Mouse (Mus musculus) heart, embryonic 14.5 days (tissue): ENCODE data around the gene B9d2. TPM values are rescaled to one million over a fixed set of nuclear protein-coding genes. Genes with fewer than 3 reads are reported as not detected.

Experiments used
- ATAC-seq: fragments of 200-750 bp; cut with Nextera tagmentation; 2 replicates; pipeline ENCODE4 v1.8.0; 2017; ENCODE audit warnings: low read depth, moderate TSS enrichment; ENCODE audit not compliant: insufficient number of reproducible peaks, insufficient read depth, low FRiP score
- H3K27ac ChIP-seq, 2 experiments: fragments of 200-500 bp in 1 of 2; fragments of 300-500 bp in 1 of 2; sonication (generic) in 1 of 2; replicated peaks in 1 of 2; 2 replicates each; pipeline ENCODE4 v1.5.1; 2012 to 2014; ENCODE audit warnings: low read depth in 2 of 2, low read length in 2 of 2, control low read depth in 1 of 2, mild to moderate bottlenecking in 1 of 2, mixed read lengths in 1 of 2; ENCODE audit not compliant: control insufficient read depth in 1 of 2, insufficient read depth in 1 of 2
- H3K27me3 ChIP-seq: fragments of 300-500 bp; sonication (generic); 2 replicates; pipeline ENCODE4 v1.6.1; 2014; ENCODE audit warnings: mild to moderate bottlenecking, low read length, control low read depth; ENCODE audit not compliant: control insufficient read depth, insufficient read depth
- H3K36me3 ChIP-seq: fragments of 300-500 bp; sonication (generic); 2 replicates; pipeline ENCODE4 v1.6.1; 2014; ENCODE audit warnings: mild to moderate bottlenecking, control low read depth, low read length, mixed read lengths; ENCODE audit not compliant: control insufficient read depth, insufficient read depth
- H3K4me1 ChIP-seq, 2 experiments: fragments of 200-500 bp in 1 of 2; fragments of 300-500 bp in 1 of 2; sonication (generic) in 1 of 2; 2 replicates each; pipeline ENCODE4 v1.6.1; 2012 to 2014; ENCODE audit warnings: low read length in 2 of 2, control low read depth in 1 of 2, mixed read lengths in 1 of 2; ENCODE audit not compliant: control insufficient read depth in 2 of 2, insufficient read depth in 2 of 2
- H3K4me2 ChIP-seq: fragments of 300-500 bp; sonication (generic); 2 replicates; pipeline ENCODE4 v1.6.1; 2014; ENCODE audit warnings: mild to moderate bottlenecking, low read length
- H3K4me3 ChIP-seq, 2 experiments: fragments of 200-500 bp in 1 of 2; fragments of 300-500 bp in 1 of 2; sonication (generic) in 1 of 2; 2 replicates each; pipeline ENCODE4 v1.5.1; 2012 to 2014; ENCODE audit warnings: low read length in 2 of 2, mild to moderate bottlenecking in 2 of 2, control low read depth in 1 of 2, low read depth in 1 of 2, moderate library complexity in 1 of 2; ENCODE audit not compliant: control insufficient read depth in 1 of 2, insufficient read depth in 1 of 2
- H3K9ac ChIP-seq: fragments of 300-500 bp; sonication (generic); 2 replicates; pipeline ENCODE4 v1.6.1; 2014; ENCODE audit warnings: mild to moderate bottlenecking, low read length
- H3K9me3 ChIP-seq: fragments of 300-500 bp; sonication (generic); 2 replicates; pipeline ENCODE4 v1.6.1; 2016; ENCODE audit warnings: low read length, control low read depth; ENCODE audit not compliant: control insufficient read depth
- WGBS: fragments of 180-500 bp; shearing (Covaris S2); extraction: QIAGEN DNeasy Blood & Tissue Kit; methylation state at CpG from one replicate; pipeline ENCODE4 v1.1.7; 2014; 5-methylcytosine and 5-hydroxymethylcytosine counted together
- polyA plus RNA-seq: library from polyadenylated mRNA; unstranded; fragments of >200 nt; fragmentation: Nextera tagmentation; extraction: Ambion mirVana; gene quantifications from 2 replicates; pipeline ENCODE4 v1.2.1, GENCODE M21; 2014

B9d2 gene
- polyA plus RNA-seq, 1 experiment from 2014 or later = 30.5 TPM

- 6% methylated on average over 5 of the region's 7 CpGs for WGBS
- H3K4me1 ChIP-seq = peaks cover 35 to 44% of the 10 kb centered on the region in 2 experiments
Observed at GRCm38 (mm10) chr7:25711731-25712197, 31.2 kb downstream of the B9d2 start.

GRCm38 (mm10) chr7:25712801-25713200, 32.2 kb downstream of the B9d2 start:
- WGBS = 76% methylated on average over 9 of the region's 9 CpGs
- peaks cover 49% of the 10 kb centered on the region for H3K36me3 ChIP-seq
- H3K4me1 ChIP-seq = peaks cover 30 to 43% of the 10 kb centered on the region in 2 experiments
- H3K9me3 ChIP-seq = no peaks in the 10 kb centered on the region
- no peaks in the 10 kb centered on the region for H3K27me3 ChIP-seq
- ATAC-seq = no peak
- H3K4me3 ChIP-seq = no peak overlapping the region
- H3K27ac ChIP-seq = no peak overlapping the region
- no peak overlapping the region for H3K9ac ChIP-seq
- H3K4me2 ChIP-seq = no peak overlapping the region

More at GRCm38 (mm10) chr7:25711731-25712197, 31.2 kb downstream of the B9d2 start:
- Histone ChIP-seq H3K27me3 (no peaks in the 10 kb centered on the region), H3K4me2 (no peak overlapping the region), H3K4me3 (no peak overlapping the region), H3K36me3 (peaks cover 47% of the 10 kb centered on the region), H3K9ac (peak overlapping the region; percentile 41; the same call in 1 of the 2 replicates), H3K27ac (peak overlapping the region; percentile 28 to 76), H3K9me3 (no peaks in the 10 kb centered on the region)
- peak; percentile 39 for ATAC-seq

GRCm38 (mm10) chr7:25714581-25714980, 34.0 kb downstream of the B9d2 start:
- H3K27me3 ChIP-seq = no peaks in the 10 kb centered on the region
- no peaks in the 10 kb centered on the region for H3K9me3 ChIP-seq
- peaks cover 49% of the 10 kb centered on the region for H3K36me3 ChIP-seq
- H3K9ac ChIP-seq = no peak overlapping the region
- no peak for ATAC-seq
- 91% methylated on average over 8 of the region's 8 CpGs for WGBS
- no peak overlapping the region for H3K4me2 ChIP-seq
- no peak overlapping the region for H3K27ac ChIP-seq
- no peak overlapping the region for H3K4me3 ChIP-seq
- peaks cover 31 to 47% of the 10 kb centered on the region in 2 experiments for H3K4me1 ChIP-seq

GRCm38 (mm10) chr7:25715731-25716271, 35.2 kb downstream of the B9d2 start:
- Histone ChIP-seq H3K27me3 (no peaks in the 10 kb centered on the region), H3K9ac (no peak overlapping the region), H3K4me3 (no peak overlapping the region), H3K36me3 (peaks cover 57% of the 10 kb centered on the region), H3K27ac (no peak overlapping the region), H3K4me2 (no peak overlapping the region), H3K9me3 (no peaks in the 10 kb centered on the region), H3K4me1 (peaks cover 21 to 35% of the 10 kb centered on the region in 2 experiments)
- 92% methylated on average over 22 of the region's 22 CpGs for WGBS
- ATAC-seq = no peak

GRCm38 (mm10) chr7:25717478-25717877, 36.9 kb downstream of the B9d2 start:
- Histone ChIP-seq H3K9me3 (no peaks in the 10 kb centered on the region), H3K4me3 (0 out of 4 replicates have a peak overlapping the region, but pooled peaks of 1 of the 2 experiments have one; percentile 75), H3K27ac (no peak overlapping the region), H3K4me1 (peaks cover 5 to 18% of the 10 kb centered on the region in 2 experiments), H3K36me3 (peaks cover 70% of the 10 kb centered on the region), H3K9ac (peak overlapping the region; percentile 86; the same call in 1 of the 2 replicates), H3K27me3 (no peaks in the 10 kb centered on the region), H3K4me2 (peak overlapping the region; percentile 93)
- 89% methylated on average over 3 of the region's 3 CpGs for WGBS
- no peak for ATAC-seq

GRCm38 (mm10) chr7:25718788-25719417, 38.3 kb downstream of the B9d2 start, which contains the start of gene Ccdc97:
Gene Ccdc97, minus strand, starts transcription at chr7:25719088.
- Histone ChIP-seq H3K9ac (peak within 1 kb of the TSS; percentile 86), H3K4me2 (peak within 1 kb of the TSS; percentile 93), H3K27me3 (no peaks in the 10 kb centered on the region), H3K36me3 (peaks cover 70% of the 10 kb centered on the region), H3K27ac (peak within 1 kb of the TSS; percentile 89), H3K4me3 (peak within 1 kb of the TSS; percentile 75 to 93), H3K4me1 (peaks cover 5 to 15% of the 10 kb centered on the region in 2 experiments; a peak in 3 of 4 replicates), H3K9me3 (no peaks in the 10 kb centered on the region)
- ATAC-seq = peak; percentile 69
- WGBS = 3% methylated on average over 32 of the region's 32 CpGs

GRCm38 (mm10) chr7:25719761-25720610, 39.4 kb downstream of the B9d2 start:
- Histone ChIP-seq H3K9ac (no peak overlapping the region), H3K4me2 (no peak overlapping the region; the same call in 1 of the 2 replicates), H3K27ac (peak overlapping the region; percentile 49 to 89; a peak in 2 of 4 replicates), H3K4me1 (peaks cover 5 to 15% of the 10 kb centered on the region in 2 experiments; a peak in 3 of 4 replicates), H3K36me3 (peaks cover 70% of the 10 kb centered on the region), H3K27me3 (no peaks in the 10 kb centered on the region), H3K4me3 (no peak overlapping the region), H3K9me3 (no peaks in the 10 kb centered on the region)
- 59% methylated on average over 10 of the region's 10 CpGs for WGBS
- ATAC-seq = no peak; the same call in 1 of the 2 replicates
